Mouse (Mus musculus) CH12F3 (cell line): ENCODE results near the gene Zfp266.

Experiments used
- in situ Hi-C: fragments of 300-500 bp; cut with MboI; formaldehyde crosslinking; loops from 2 replicates; pipeline ENCODE4 v1.14.3; 2020; ENCODE audit warnings: low sequenced_read_pairs

The Zfp266 gene

DNA sequence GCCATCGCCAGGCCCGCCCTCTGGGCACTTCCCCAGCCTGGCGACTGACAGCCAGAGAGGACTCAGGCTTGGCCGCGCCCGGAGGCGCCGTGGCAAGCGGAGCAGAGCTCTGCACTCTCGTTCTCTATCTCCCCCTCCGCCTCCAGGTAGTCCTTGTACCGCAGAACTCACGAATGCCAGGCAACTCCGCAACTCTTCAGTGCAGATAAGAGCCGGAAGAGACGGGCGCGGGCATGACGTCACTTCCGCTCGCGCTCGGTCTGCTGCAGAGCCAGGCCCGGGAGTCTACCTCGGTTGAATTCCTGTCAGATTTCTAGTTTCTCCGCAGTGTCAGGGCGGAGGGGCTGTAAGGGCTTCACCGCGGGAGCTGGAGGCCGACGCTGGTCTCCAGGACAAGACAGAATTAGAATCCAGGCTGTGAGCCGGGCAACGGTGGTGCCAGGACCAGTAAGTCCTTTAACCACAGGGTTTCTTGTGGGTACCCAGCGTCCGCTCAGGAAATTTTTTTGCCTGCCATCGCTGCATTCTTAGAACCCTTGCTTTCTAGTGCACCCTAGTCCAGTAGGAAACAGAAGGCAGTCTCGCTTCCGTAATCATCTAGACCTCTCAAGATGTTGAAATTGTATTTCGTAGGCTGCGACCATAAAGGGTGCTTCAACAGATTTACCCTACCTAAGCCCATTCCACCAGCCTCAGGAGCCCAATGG lies 28.5 kb downstream of the Zfp266 start, which contains the start of gene Zfp426:
TSS of gene Zfp426 (minus strand) at position 220 of the 707 bp plus-strand sequence.
- in situ Hi-C loops: no loop called here

DNA sequence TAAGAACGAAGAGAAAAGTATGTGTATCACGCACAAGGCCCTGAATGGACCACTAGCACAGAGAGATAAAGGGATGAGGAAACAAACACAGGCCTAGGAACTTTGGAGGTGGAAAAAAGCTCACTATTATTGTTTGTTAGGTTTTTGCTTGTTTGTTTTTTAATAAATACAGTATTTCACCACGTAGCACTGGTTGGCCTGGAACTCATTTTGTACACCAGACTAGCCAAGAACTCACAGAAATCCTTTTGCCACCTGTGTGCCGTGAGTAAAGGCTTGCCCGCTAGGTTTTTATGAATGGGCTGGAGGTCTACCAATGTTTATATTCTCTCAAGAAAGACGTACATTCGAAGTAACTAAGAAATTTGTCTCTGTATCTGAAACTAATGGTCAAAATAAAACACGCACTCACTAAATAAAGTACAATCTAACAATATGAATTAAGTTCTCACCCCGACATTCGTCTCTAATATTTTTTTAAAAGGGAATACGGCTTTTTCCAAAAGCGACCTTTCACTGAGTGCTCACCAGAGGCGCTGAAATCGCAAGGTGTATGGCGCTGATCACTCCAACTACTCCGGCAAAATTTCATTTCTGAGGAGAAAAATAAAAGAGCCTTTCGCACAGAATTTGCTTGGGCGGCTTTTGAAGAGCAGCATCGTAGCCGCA lies 29.2 kb downstream of the Zfp266 start:
- in situ Hi-C loops: no loop called here

DNA sequence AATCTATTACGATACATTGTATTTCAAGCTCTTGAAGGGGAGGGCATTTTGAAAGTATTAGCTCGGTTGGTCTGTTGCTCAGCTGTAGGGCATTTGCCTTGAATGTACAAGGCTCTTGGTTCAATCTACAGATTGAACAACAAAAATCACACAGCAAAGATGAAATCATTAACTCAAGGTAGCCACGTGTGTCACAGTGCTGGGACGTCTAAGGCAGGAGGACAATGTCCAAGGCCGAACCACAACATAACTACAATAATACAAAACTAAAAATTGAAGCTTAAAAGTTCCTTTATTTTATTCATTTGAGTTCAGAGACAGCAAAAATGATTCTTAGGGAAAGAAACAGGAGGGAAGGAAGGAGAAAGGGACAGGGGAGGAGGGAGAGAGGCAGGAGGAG lies 31.7 kb downstream of the Zfp266 start:
- in situ Hi-C loops: no loop called here

DNA sequence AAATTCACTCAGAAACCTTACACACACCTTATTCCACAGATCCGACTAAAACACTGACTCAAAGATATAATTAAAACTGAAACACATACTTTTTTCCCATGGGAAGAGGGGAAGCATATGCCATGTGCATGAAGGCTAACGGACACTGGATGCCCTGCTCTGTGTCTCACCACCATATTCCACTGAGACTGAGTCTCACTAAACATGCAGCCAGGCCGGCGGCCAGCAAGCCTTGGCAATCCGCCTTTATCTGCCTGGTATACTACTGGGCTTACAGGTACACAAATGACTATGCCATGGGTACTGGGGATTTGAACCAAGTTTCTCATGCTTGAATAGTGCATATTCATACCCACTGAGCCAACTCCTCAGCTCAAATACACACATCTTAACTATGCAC lies 41.8 kb downstream of the Zfp266 start:
- in situ Hi-C loops: no loop called here

DNA sequence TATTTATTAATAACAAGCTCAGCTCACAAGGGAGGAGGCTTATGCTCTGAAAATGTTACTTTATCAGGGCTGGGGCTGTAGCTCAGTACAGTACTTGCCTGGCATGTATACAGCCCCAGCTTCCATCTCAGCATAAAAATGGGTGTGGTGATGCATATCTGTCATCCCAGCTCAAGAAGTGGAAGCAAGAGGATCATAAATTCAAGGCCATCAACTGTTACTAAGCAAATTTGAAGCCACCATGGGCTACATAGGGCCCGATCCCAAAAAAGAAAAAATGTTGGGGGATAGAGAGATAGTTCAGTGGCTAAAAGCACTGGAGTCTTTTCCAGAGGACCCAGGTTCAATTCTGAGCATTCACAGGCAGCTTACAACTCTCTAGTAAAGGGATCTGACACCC lies 44.6 kb downstream of the Zfp266 start:
- in situ Hi-C loops: no loop called here

DNA sequence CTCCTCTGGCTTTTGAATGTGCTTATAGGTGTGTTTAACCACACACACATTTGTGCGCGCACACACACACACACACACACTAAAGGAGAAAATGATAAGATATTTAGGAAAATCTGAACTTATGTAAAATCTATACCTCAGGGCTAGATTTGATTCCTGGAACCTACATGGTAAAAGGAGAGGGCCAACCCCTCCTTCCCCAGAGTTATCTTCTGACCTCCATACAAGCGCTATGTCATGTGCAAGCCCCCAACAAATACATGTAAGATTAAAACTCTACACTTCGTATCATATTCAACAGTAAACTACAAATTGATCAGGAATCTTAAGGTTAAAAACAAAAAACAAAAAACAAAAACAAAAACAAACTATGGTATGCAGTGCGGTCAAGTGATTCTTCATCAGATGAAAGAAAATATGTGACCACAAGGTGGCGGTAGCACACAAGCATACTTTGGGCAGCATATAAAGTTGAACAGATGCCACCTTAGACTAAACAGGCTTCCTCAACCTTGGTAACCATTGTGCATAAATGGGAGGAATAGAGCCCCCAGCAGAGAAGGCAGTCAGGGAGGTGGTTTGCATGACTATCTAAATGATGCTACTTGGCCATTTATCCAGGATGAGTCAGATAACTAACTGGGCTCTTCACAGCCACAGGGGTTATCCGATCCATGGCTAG lies 54.3 kb downstream of the Zfp266 start:
- in situ Hi-C loops: no loop called here

DNA sequence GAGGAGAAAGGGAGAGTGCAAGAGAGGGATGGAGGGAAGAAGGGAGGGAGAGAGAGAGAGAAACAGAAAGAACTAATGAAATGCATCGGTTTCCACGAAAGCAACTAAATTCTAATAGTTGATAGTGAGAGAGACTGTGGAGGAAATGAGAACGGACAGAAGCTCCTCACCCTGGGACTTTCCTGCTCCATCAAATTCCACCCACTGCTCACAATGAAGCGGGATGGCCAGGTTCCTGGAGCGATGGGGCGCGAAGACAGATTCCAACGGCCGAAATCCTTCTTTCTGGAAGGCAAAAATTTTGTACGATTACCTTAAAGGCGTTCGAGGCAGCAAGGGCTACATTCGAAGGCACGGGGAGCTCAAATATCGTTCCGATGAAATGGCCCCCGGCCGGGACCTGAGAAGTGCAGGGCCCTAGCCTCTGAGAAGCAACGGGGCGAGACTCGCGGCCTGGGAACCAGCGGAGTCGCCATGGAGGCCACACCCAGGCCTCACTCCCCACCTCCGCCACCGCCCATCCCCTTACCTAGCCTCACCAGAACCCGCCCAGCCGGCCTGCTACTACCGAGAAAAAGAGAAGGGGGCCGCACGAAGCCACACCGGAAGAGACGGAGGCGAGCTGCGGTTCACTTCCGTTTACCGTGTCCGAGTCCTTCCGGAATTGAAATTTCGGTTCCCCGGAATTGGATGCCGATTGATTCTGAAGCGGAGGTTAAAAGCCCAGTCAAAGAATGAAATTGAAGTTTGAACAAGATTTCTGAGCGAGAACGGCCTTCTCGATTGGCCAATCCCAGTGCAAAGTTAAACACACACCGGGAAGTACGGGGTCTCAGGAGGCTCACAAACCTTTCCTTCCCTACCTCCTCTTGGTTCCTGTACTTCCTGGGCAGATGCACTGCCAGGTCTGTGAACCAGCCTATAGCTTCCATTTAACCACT lies 61.6 kb downstream of the Zfp266 start, which contains the start of gene Zfp26:
TSS of gene Zfp26 (minus strand) at position 786 of the 941 bp plus-strand sequence.
- in situ Hi-C loops: no loop called here

DNA sequence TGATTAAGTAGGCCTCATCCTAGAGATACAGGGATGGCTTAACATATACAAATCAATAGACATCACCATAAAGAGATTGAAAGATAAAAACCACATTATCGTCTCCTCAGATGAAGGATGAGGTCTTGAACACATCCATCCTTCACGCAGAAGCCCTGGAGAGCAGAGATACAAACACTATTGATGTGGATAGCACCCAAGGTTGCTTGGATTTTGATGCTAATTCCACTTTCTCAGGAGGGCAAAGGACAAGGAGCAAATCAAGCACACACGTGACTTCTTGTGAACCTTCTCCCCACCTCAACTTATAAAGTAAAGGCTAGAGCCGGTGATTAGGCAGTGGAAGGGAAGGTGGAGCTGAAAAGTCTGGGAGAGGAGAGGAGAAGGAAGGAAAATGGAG lies 67.6 kb downstream of the Zfp266 start:
- in situ Hi-C loops: no loop called here

DNA sequence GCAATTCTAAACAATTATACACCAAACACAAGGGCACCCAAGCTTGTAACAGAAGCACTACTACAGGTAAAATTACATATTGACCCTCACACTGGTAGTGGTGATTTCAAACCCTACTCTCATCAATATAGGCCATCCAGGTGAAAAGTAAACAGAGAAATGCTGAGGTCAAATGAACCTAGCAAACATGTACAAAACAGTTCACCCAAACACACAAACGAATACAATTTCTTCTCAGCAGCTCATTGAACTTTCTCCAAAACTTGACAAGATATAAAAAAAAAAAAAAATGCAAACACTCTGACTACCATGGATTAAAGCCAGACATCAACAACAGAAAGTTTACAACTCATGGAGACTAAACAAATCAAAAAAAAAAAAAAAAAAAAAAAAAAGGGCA lies 69.7 kb downstream of the Zfp266 start:
- in situ Hi-C loops: no loop called here
